Mouse (Mus musculus) midbrain, postnatal 0 days (tissue): ENCODE data around the gene Hcrt. TPM values are rescaled to one million over a fixed set of nuclear protein-coding genes. Genes with fewer than 3 reads are reported as not detected.
"Not testable (repeated sequence)": the region's sequence is repeated elsewhere in the genome, so short reads cannot be mapped to it uniquely, and the experiment has no call there.

ENCODE experiments used
- ATAC-seq: fragments of 200-750 bp; cut with Nextera tagmentation; 2 replicates; pipeline ENCODE4 v1.8.0; 2017; ENCODE audit warnings: moderate number of reproducible peaks, mild to moderate bottlenecking, moderate TSS enrichment, moderate library complexity; ENCODE audit not compliant: low FRiP score
- DNase-seq: peaks from one replicate; pipeline ENCODE4 v3.0.0-alpha.2; 2015; ENCODE audit warnings: low spot score
- H3K27ac ChIP-seq: fragments of 300-500 bp; sonication (generic); 2 replicates; pipeline ENCODE4 v1.5.1; 2014; ENCODE audit warnings: low read depth, mild to moderate bottlenecking, low read length, mixed read lengths
- H3K27me3 ChIP-seq: fragments of 300-500 bp; sonication (generic); 2 replicates; pipeline ENCODE4 v1.6.1; 2014; ENCODE audit warnings: low read length, control low read depth, mixed read lengths; ENCODE audit not compliant: insufficient read depth
- H3K36me3 ChIP-seq: fragments of 300-500 bp; sonication (generic); 2 replicates; pipeline ENCODE4 v1.6.1; 2014; ENCODE audit warnings: low read length, control low read depth, mixed read lengths; ENCODE audit not compliant: insufficient read depth
- H3K4me1 ChIP-seq: fragments of 300-500 bp; sonication (generic); 2 replicates; pipeline ENCODE4 v1.6.1; 2014; ENCODE audit warnings: mild to moderate bottlenecking, control low read depth, antibody characterized with exemption, low read length, mixed read lengths; ENCODE audit not compliant: insufficient read depth
- H3K4me2 ChIP-seq: fragments of 300-500 bp; sonication (generic); 2 replicates; pipeline ENCODE4 v1.6.1; 2014; ENCODE audit warnings: low read depth, mild to moderate bottlenecking, low read length, mixed read lengths; ENCODE audit not compliant: poor library complexity, severe bottlenecking
- H3K4me3 ChIP-seq: fragments of 300-500 bp; sonication (generic); 2 replicates; pipeline ENCODE4 v1.5.1; 2014; ENCODE audit warnings: low read depth, mild to moderate bottlenecking, low read length, moderate library complexity
- H3K9ac ChIP-seq: fragments of 300-500 bp; sonication (generic); replicated peaks from 2 replicates; pipeline ENCODE4 v1.6.1; 2014; ENCODE audit warnings: mild to moderate bottlenecking, low read length, moderate library complexity, mixed read lengths; ENCODE audit not compliant: poor library complexity, severe bottlenecking
- H3K9me3 ChIP-seq: fragments of 300-500 bp; sonication (generic); 2 replicates; pipeline ENCODE4 v1.6.1; 2016; ENCODE audit warnings: low read length, control low read depth
- CTCF ChIP-seq: IDR thresholded peaks from 2 replicates; pipeline ENCODE4 v1.5.1; 2016; ENCODE audit warnings: antibody characterized with exemption, mild to moderate bottlenecking
- WGBS: fragments of 180-500 bp; shearing (Covaris S2); extraction: QIAGEN DNeasy Blood & Tissue Kit; methylation state at CpG from one replicate; pipeline ENCODE4 v1.1.7; 2014; 5-methylcytosine and 5-hydroxymethylcytosine counted together
- polyA plus RNA-seq: library from polyadenylated mRNA; unstranded; fragments of >200 nt; fragmentation: Nextera tagmentation; extraction: Ambion mirVana; gene quantifications from 2 replicates; pipeline ENCODE4 v1.2.1, GENCODE M21; 2015
- total RNA-seq: library from RNA; depleted of rRNA; stranded (reverse); fragments of >200 nt; gene quantifications from 2 replicates; pipeline ENCODE4 v1.2.3, GENCODE M21; 2014

The Hcrt gene
- total and polyA plus RNA-seq, 2 experiments from 2014 or later = 4.5 to 16.8 TPM

DNA sequence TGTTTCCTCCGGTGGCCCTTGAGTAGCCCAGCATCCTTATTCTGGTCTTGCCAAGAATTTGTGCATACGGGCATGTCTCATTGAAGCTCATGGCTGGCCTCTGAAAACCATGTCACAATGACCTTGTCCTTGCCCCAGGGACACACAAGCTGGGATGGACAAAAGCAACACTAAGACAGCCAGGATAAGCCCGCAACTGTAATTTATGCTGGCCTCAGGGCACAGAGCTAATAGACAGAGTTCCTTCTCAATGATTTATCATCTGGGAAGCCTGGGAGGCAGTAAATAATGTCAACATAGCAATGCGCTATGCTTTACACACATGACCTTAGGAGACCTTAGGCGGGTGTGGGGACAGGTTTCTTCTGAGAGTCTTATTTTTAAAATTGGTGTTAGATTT lies 36.7 kb upstream of the Hcrt start:
- DNase-seq = no peak
- Histone ChIP-seq H3K9ac (no peak overlapping the region), H3K27me3 (no peaks in the 10 kb centered on the region), H3K9me3 (no peaks in the 10 kb centered on the region), H3K4me2 (no peak overlapping the region), H3K27ac (no peak overlapping the region), H3K4me3 (no peak overlapping the region), H3K4me1 (no peaks in the 10 kb centered on the region), H3K36me3 (peaks cover 36% of the 10 kb centered on the region)
- no peak for TF ChIP-seq CTCF
- 54% methylated on average over 5 of the region's 5 CpGs for WGBS
- no peak for ATAC-seq

DNA sequence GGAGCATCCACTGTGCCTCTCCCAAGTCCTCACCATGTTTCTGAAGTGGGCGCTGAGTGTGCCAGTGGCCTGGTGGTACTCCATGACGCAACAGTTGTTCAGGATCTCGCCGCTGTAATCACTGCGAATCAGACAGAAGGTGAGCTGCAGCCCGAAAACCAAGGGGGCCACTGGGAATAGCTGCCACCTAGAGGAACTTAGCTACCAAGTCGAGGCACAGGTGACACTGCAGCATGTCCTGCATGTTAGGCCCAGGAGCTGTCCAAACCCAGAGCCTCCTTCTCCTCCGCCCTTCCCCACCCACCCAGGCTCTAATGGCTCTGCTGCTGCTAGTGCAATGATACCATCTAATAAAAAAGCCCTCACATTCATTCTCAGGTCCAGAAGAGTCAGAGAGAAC lies 33.9 kb upstream of the Hcrt start:
- H3K9me3 ChIP-seq = no peaks in the 10 kb centered on the region
- no peaks in the 10 kb centered on the region for H3K4me1 ChIP-seq
- no peak overlapping the region for H3K27ac ChIP-seq
- DNase-seq (no peak), ATAC-seq (no peak)
- H3K4me3 ChIP-seq = no peak overlapping the region
- no peak overlapping the region for H3K4me2 ChIP-seq
- peaks cover 13% of the 10 kb centered on the region for H3K36me3 ChIP-seq
- no peaks in the 10 kb centered on the region for H3K27me3 ChIP-seq
- no peak overlapping the region for H3K9ac ChIP-seq
- WGBS = 73% methylated on average over 8 of the region's 8 CpGs
- no peak for TF ChIP-seq CTCF

DNA sequence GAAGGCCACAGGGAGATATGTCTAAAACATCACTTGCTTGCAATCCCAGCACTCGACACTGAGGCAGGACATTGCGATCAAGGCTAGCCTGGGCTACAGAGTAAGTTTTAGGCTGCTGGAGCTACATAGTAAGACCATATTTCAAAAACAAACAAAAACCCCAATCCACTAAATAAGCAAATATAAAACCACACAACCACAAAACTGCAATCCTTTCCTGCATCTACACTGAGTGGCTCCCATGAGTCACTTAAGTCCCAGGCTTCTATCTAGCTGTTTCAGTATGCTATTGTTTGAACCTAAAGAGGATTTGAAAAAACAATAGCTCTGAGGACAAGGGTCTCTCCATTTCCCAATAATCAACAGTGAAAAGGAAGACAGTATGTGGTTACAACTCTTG lies 32.7 kb upstream of the Hcrt start:
- no peak for TF ChIP-seq CTCF
- ATAC-seq (no peak), DNase-seq (no peak)
- no peak overlapping the region for H3K9ac ChIP-seq
- H3K36me3 ChIP-seq = peaks cover 7% of the 10 kb centered on the region; the same call in 1 of the 2 replicates
- WGBS = 88% methylated on average over 2 of the region's 2 CpGs
- H3K9me3 ChIP-seq = no peaks in the 10 kb centered on the region
- no peak overlapping the region for H3K4me2 ChIP-seq
- H3K27ac ChIP-seq = no peak overlapping the region
- H3K4me1 ChIP-seq = no peaks in the 10 kb centered on the region
- H3K4me3 ChIP-seq = no peak overlapping the region
- no peaks in the 10 kb centered on the region for H3K27me3 ChIP-seq

DNA sequence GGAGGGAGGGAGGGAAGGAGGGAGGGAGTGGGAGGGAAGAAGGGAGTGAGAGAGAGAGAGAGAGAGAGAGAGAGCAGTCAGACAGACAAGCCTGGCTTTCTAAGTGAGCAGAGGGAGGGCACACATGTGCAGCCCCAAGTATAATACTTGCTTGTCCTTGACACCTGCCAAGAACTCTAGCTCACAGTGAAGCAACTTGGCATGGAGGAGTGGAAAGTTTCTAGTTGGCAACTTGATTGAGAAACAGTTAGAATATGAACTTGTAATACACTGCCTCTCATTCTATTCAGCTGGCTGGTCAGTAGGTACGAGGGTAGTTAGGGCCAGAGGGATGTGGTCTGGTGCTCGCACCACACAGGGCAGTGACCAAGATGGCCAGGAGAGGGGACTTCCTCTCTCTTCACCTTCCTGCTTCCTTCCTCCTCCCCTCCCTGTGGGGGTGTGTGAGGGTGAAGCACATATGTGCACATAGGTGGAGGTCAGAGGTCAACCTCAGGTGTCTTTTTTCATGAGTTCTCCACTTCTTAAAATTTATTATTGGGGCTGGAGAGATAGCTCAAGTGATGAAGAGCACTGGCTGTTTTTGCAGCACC lies 28.8 kb upstream of the Hcrt start:
- no peak overlapping the region for H3K9ac ChIP-seq
- H3K9me3 ChIP-seq = no peaks in the 10 kb centered on the region
- H3K4me1 ChIP-seq = no peaks in the 10 kb centered on the region
- 89% methylated on average over 2 of the region's 2 CpGs for WGBS
- no peak overlapping the region for H3K27ac ChIP-seq
- no peak for TF ChIP-seq CTCF
- H3K27me3 ChIP-seq = no peaks in the 10 kb centered on the region
- DNase-seq (peak; percentile 21), ATAC-seq (no peak)
- no peak overlapping the region for H3K4me3 ChIP-seq
- no peak overlapping the region for H3K4me2 ChIP-seq
- H3K36me3 ChIP-seq = peaks cover 14% of the 10 kb centered on the region

DNA sequence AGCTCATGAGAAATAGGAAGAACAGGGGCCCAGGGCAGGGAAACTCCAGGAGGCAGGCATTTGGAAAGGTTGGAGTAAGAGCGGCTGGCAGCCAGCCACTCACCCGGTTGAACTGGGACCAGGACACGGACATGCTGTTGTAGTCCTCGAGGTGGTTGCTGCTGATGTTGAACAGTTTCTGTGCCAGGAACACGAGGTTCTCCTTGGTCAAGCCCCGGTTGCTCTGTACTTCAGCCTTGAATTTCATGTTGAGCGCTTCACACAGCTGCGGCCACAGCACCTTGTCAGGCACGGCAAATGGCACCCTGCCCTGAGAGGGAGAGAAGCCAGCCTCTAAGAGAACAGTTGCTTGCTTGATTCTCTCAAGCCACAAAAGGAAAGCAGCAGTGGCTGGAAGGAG lies 27.9 kb upstream of the Hcrt start:
- H3K9me3 ChIP-seq, H3K4me2 ChIP-seq, ATAC-seq, H3K27me3 ChIP-seq, H3K27ac ChIP-seq, H3K4me3 ChIP-seq, H3K9ac ChIP-seq, H3K4me1 ChIP-seq: not testable (repeated sequence)
- 90% methylated on average over 9 of the region's 9 CpGs for WGBS
- peak; percentile 36 for DNase-seq
- H3K36me3 ChIP-seq = peaks cover 14% of the 10 kb centered on the region

DNA sequence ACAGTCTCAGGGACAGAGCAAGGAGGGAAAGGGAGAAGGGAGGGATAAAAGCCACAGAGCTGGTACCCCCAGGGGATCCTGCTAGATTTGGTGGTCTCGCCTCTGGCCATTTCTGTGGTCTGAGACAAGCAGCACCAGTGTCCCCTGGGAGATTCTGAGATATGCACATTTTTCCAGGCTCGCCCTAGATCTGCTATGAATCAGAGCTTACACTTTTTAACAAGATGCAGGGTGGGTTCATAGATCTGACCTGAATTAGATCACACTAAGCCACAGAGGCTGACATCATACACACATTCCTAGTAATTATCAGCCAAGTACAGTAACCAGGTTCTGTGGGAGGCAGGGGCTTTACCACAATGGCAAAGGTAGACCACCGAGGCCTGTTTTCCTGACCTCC lies 27.0 kb upstream of the Hcrt start:
- DNase-seq (no peak), ATAC-seq (no peak)
- peaks cover 14% of the 10 kb centered on the region for H3K36me3 ChIP-seq
- WGBS = 77% methylated on average over 3 of the region's 3 CpGs
- no peaks in the 10 kb centered on the region for H3K27me3 ChIP-seq
- no peaks in the 10 kb centered on the region for H3K9me3 ChIP-seq
- TF ChIP-seq CTCF = no peak
- H3K4me1 ChIP-seq = no peaks in the 10 kb centered on the region
- peak overlapping the region; percentile 47; the same call in 1 of the 2 replicates for H3K27ac ChIP-seq
- no peak overlapping the region for H3K4me3 ChIP-seq
- no peak overlapping the region for H3K9ac ChIP-seq
- H3K4me2 ChIP-seq = no peak overlapping the region
